Mouse (Mus musculus) stomach, embryonic 15.5 days (tissue): Measurements from ENCODE around the gene Alg10b. TPM values are rescaled to one million over a fixed set of nuclear protein-coding genes. Genes with fewer than 3 reads are reported as not detected.
A peak's percentile ranks its signal among the peaks of the same experiment; 100 is the strongest.
"Not testable (repeated sequence)": the region's sequence is repeated elsewhere in the genome, so short reads cannot be mapped to it uniquely, and the experiment has no call there.

Source experiments
- ATAC-seq: fragments of 200-750 bp; cut with Nextera tagmentation; 2 replicates; pipeline ENCODE4 v1.8.0; 2017; ENCODE audit warnings: low read depth, moderate number of reproducible peaks, moderate TSS enrichment; ENCODE audit not compliant: insufficient read depth, low FRiP score
- H3K27ac ChIP-seq: fragments of 300-500 bp; sonication (generic); 2 replicates; pipeline ENCODE4 v1.5.1; 2015; ENCODE audit warnings: mild to moderate bottlenecking, inconsistent platforms
- H3K27me3 ChIP-seq: fragments of 300-500 bp; sonication (generic); replicated peaks from 2 replicates; pipeline ENCODE4 v1.6.1; 2015; ENCODE audit warnings: inconsistent platforms
- H3K36me3 ChIP-seq: fragments of 300-500 bp; sonication (generic); 2 replicates; pipeline ENCODE4 v1.6.1; 2015; ENCODE audit warnings: inconsistent platforms
- H3K4me1 ChIP-seq: fragments of 300-500 bp; sonication (generic); 2 replicates; pipeline ENCODE4 v1.6.1; 2015; ENCODE audit warnings: inconsistent platforms
- H3K4me2 ChIP-seq: fragments of 300-500 bp; sonication (generic); 2 replicates; pipeline ENCODE4 v1.6.1; 2015; ENCODE audit warnings: mild to moderate bottlenecking, inconsistent platforms
- H3K4me3 ChIP-seq: fragments of 300-500 bp; sonication (generic); replicated peaks from 2 replicates; pipeline ENCODE4 v1.5.1; 2015; ENCODE audit warnings: inconsistent platforms
- H3K9ac ChIP-seq: fragments of 300-500 bp; sonication (generic); 2 replicates; pipeline ENCODE4 v1.6.1; 2015; ENCODE audit warnings: inconsistent platforms
- H3K9me3 ChIP-seq: fragments of 300-500 bp; sonication (generic); 2 replicates; pipeline ENCODE4 v1.6.1; 2016; ENCODE audit warnings: inconsistent platforms
- WGBS: fragments of 180-500 bp; shearing (Covaris S2); methylation state at CpG from one replicate; pipeline ENCODE4 v1.1.7; 2015; 5-methylcytosine and 5-hydroxymethylcytosine counted together
- polyA plus RNA-seq: library from polyadenylated mRNA; unstranded; fragments of >200 nt; fragmentation: Nextera tagmentation; extraction: Ambion mirVana; gene quantifications from 2 replicates; pipeline ENCODE4 v1.2.1, GENCODE M21; 2015

Gene Alg10b
- polyA plus RNA-seq = 26.9 and 32.4 TPM in 2 replicates

- no peaks in the 10 kb centered on the region for H3K27me3 ChIP-seq
- no peaks in the 10 kb centered on the region for H3K9me3 ChIP-seq
- H3K4me1 ChIP-seq = peaks cover 8% of the 10 kb centered on the region
- peak; percentile 99 for ATAC-seq
- H3K4me3 ChIP-seq = peak within 1 kb of the TSS; percentile 66
- peak within 1 kb of the TSS; percentile 68 for H3K4me2 ChIP-seq
- WGBS = under 1% methylated on average over 50 of the region's 59 CpGs
- H3K9ac ChIP-seq = peak within 1 kb of the TSS; percentile 67
- H3K27ac ChIP-seq = peak within 1 kb of the TSS; percentile 71
- H3K36me3 ChIP-seq = peaks cover 13% of the 10 kb centered on the region; the same call in 1 of the 2 replicates
These were observed at the start of gene Alg10b for GRCm38 (mm10) chr15:90223969-90224750. Gene Alg10b (plus strand): TSS chr15:90224311.

- H3K27ac ChIP-seq, H3K9me3 ChIP-seq, H3K4me3 ChIP-seq, H3K9ac ChIP-seq, H3K4me1 ChIP-seq, H3K4me2 ChIP-seq, ATAC-seq, H3K27me3 ChIP-seq, H3K36me3 ChIP-seq: not testable (repeated sequence)
- 70% methylated on average over 8 of the region's 8 CpGs for WGBS
These were observed 41.0 kb upstream of the Alg10b start for GRCm38 (mm10) chr15:90183108-90183507.

- Histone ChIP-seq H3K36me3 (no peaks in the 10 kb centered on the region), H3K9me3 (no peaks in the 10 kb centered on the region), H3K4me1 (no peaks in the 10 kb centered on the region), H3K27me3 (no peaks in the 10 kb centered on the region), H3K9ac (no peak overlapping the region), H3K4me3 (no peak overlapping the region), H3K27ac (no peak overlapping the region), H3K4me2 (no peak overlapping the region)
- 87% methylated on average over 6 of the region's 6 CpGs for WGBS
- no peak for ATAC-seq
These were observed 40.6 kb upstream of the Alg10b start for GRCm38 (mm10) chr15:90183511-90183910.

GRCm38 (mm10) chr15:90184743-90185142 lies 39.4 kb upstream of the Alg10b start:
- H3K9ac ChIP-seq = no peak overlapping the region
- 91% methylated on average over 3 of the region's 3 CpGs for WGBS
- H3K4me3 ChIP-seq = no peak overlapping the region
- H3K9me3 ChIP-seq = no peaks in the 10 kb centered on the region
- H3K36me3 ChIP-seq = no peaks in the 10 kb centered on the region
- ATAC-seq = no peak
- no peak overlapping the region for H3K27ac ChIP-seq
- no peak overlapping the region for H3K4me2 ChIP-seq
- no peaks in the 10 kb centered on the region for H3K4me1 ChIP-seq
- H3K27me3 ChIP-seq = no peaks in the 10 kb centered on the region

GRCm38 (mm10) chr15:90189477-90189876 lies 34.6 kb upstream of the Alg10b start:
- Histone ChIP-seq H3K36me3 (no peaks in the 10 kb centered on the region), H3K4me3 (no peak overlapping the region), H3K4me1 (no peaks in the 10 kb centered on the region), H3K9ac (no peak overlapping the region), H3K4me2 (no peak overlapping the region), H3K9me3 (no peaks in the 10 kb centered on the region), H3K27me3 (no peaks in the 10 kb centered on the region), H3K27ac (no peak overlapping the region)
- 64% methylated on average over 9 of the region's 9 CpGs for WGBS
- no peak for ATAC-seq

- Histone ChIP-seq H3K27me3 (no peaks in the 10 kb centered on the region), H3K36me3 (no peaks in the 10 kb centered on the region), H3K4me2 (no peak overlapping the region), H3K4me1 (no peaks in the 10 kb centered on the region), H3K27ac (no peak overlapping the region), H3K9ac (no peak overlapping the region), H3K9me3 (no peaks in the 10 kb centered on the region), H3K4me3 (no peak overlapping the region)
- no peak for ATAC-seq
- WGBS = 82% methylated on average over 8 of the region's 8 CpGs
These were observed 10.2 kb upstream of the Alg10b start for GRCm38 (mm10) chr15:90213946-90214345.

- Histone ChIP-seq H3K4me3 (no peak overlapping the region), H3K36me3 (no peaks in the 10 kb centered on the region), H3K9ac (no peak overlapping the region), H3K4me2 (no peak overlapping the region), H3K9me3 (no peaks in the 10 kb centered on the region), H3K27me3 (no peaks in the 10 kb centered on the region), H3K27ac (no peak overlapping the region), H3K4me1 (no peaks in the 10 kb centered on the region)
- no peak for ATAC-seq
- 12% methylated on average over 6 of the region's 6 CpGs for WGBS
These were observed 9.2 kb upstream of the Alg10b start for GRCm38 (mm10) chr15:90214913-90215312.

GRCm38 (mm10) chr15:90225058-90225575 lies 1.0 kb downstream of the Alg10b start:
- Histone ChIP-seq H3K4me3 (peak overlapping the region; percentile 66), H3K36me3 (peaks cover 19% of the 10 kb centered on the region), H3K4me2 (peak overlapping the region; percentile 55), H3K9me3 (no peaks in the 10 kb centered on the region), H3K4me1 (peaks cover 8% of the 10 kb centered on the region), H3K9ac (no peak overlapping the region), H3K27me3 (no peaks in the 10 kb centered on the region), H3K27ac (no peak overlapping the region)
- no peak for ATAC-seq
- WGBS = 69% methylated on average over 4 of the region's 4 CpGs

GRCm38 (mm10) chr15:90237657-90238056 lies 13.5 kb downstream of the Alg10b start:
- no peak overlapping the region for H3K27ac ChIP-seq
- no peak overlapping the region for H3K4me2 ChIP-seq
- no peak overlapping the region for H3K9ac ChIP-seq
- H3K36me3 ChIP-seq = peaks cover 10% of the 10 kb centered on the region; the same call in 1 of the 2 replicates
- no peak overlapping the region for H3K4me3 ChIP-seq
- H3K9me3 ChIP-seq = no peaks in the 10 kb centered on the region
- H3K27me3 ChIP-seq = no peaks in the 10 kb centered on the region
- WGBS = 43% methylated on average over 2 of the region's 2 CpGs
- H3K4me1 ChIP-seq = no peaks in the 10 kb centered on the region
- ATAC-seq = no peak

GRCm38 (mm10) chr15:90244081-90244480 lies 20.0 kb downstream of the Alg10b start:
- ATAC-seq = no peak
- H3K4me3 ChIP-seq = no peak overlapping the region
- H3K27me3 ChIP-seq = no peaks in the 10 kb centered on the region
- H3K9me3 ChIP-seq = no peaks in the 10 kb centered on the region
- WGBS = 91% methylated on average over 5 of the region's 5 CpGs
- H3K36me3 ChIP-seq = no peaks in the 10 kb centered on the region
- no peak overlapping the region for H3K27ac ChIP-seq
- no peak overlapping the region for H3K9ac ChIP-seq
- no peaks in the 10 kb centered on the region for H3K4me1 ChIP-seq
- H3K4me2 ChIP-seq = no peak overlapping the region

GRCm38 (mm10) chr15:90249694-90250093 lies 25.6 kb downstream of the Alg10b start:
- H3K4me1 ChIP-seq = no peaks in the 10 kb centered on the region
- no peaks in the 10 kb centered on the region for H3K9me3 ChIP-seq
- H3K27ac ChIP-seq = no peak overlapping the region
- H3K4me3 ChIP-seq = no peak overlapping the region
- no peaks in the 10 kb centered on the region for H3K36me3 ChIP-seq
- WGBS = 46% methylated on average over 3 of the region's 3 CpGs
- no peak overlapping the region for H3K4me2 ChIP-seq
- no peaks in the 10 kb centered on the region for H3K27me3 ChIP-seq
- no peak overlapping the region for H3K9ac ChIP-seq
- ATAC-seq = no peak; the same call in 1 of the 2 replicates

GRCm38 (mm10) chr15:90282876-90283275 lies 58.8 kb downstream of the Alg10b start:
- H3K27me3 ChIP-seq = no peaks in the 10 kb centered on the region
- H3K4me1 ChIP-seq = no peaks in the 10 kb centered on the region
- H3K4me2 ChIP-seq = no peak overlapping the region
- H3K9me3 ChIP-seq = no peaks in the 10 kb centered on the region
- H3K36me3 ChIP-seq = no peaks in the 10 kb centered on the region
- no peak overlapping the region for H3K9ac ChIP-seq
- no peak overlapping the region for H3K4me3 ChIP-seq
- H3K27ac ChIP-seq = no peak overlapping the region
- WGBS = 85% methylated on average over 7 of the region's 7 CpGs
- ATAC-seq = no peak
